Mouse (Mus musculus) adrenal gland, postnatal 4 days (tissue): ENCODE results near the gene Dhx38. TPM values are rescaled to one million over a fixed set of nuclear protein-coding genes. Genes with fewer than 3 reads are reported as not detected.

Experiments used
- DNase-seq, 2 experiments: peaks; one replicate each; pipeline ENCODE4 v3.0.0; 2021 to 2022; ENCODE audit warnings: low spot score in 2 of 2, mixed read lengths in 2 of 2
- long read RNA-seq, 2 experiments: library from polyadenylated mRNA; stranded (forward); transcript quantifications; one replicate each; pipeline ENCODE4 v2.0.0; 2021
- total RNA-seq, 2 experiments: library from RNA; stranded (reverse); gene quantifications; 2 replicates each; pipeline ENCODE4 v1.2.3; 2021

The Dhx38 gene
- 10 to 100 TPM; 32.9 to 35.9 TPM for total RNA-seq
- long read RNA-seq, experiment 1, full-length matches to known transcripts, result 4 of 18 reads
- long read RNA-seq, experiment 1, partial matches to known transcripts, result 6 of 18 reads
- long read RNA-seq, experiment 1, other reads (novel, unspliced or antisense), result 8 of 18 reads
- long read RNA-seq, experiment 2, full-length matches to known transcripts, result 7 of 34 reads
- long read RNA-seq, experiment 2, partial matches to known transcripts, result 14 of 34 reads
- long read RNA-seq, experiment 2, other reads (novel, unspliced or antisense), result 13 of 34 reads

DNA sequence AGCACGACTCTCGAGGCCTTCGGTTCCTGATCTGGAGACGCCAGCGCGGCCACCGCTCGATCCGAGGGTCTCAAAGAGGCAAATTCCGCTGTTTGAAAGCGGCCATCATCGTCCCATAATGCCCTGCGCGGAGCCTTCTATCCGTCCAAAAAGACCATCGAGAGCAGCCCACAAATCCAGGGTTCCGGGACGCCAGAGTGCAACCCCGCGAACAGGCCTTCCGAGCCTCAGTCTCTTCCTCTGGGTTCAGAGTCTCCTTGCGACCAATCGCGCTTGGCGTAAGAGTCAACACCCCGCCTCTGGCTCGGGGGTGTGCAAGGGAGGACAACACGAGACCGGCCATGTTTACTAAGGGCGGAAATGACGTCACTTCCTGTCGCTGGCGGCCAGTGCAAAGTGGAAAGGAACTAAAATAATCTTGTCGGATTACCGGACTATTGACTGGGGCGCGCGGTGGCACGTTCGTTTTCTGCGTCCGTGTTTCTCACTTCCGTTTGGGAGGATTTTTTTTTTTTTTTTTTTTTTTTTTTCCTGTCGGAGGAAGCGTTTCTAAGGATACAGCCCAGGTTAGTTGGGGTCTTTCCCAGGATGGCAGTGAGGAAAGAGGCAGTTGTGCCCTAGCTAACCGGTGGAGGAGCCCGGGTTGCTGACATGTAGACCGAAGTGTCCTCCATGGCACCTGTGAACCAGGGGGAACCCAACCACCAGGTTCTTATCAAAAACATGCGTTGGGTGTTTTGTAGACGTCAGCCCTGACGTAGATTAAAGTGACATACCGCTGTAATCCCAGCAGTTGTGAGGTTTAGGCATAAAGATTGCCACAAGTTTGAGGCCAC, at the start of gene Dhx38, which contains the start of gene Txnl4b:
Dhx38 (minus strand) TSS at position 364 of the 836 bp plus-strand sequence.
Txnl4b (plus strand) TSS at position 395 of the 836 bp plus-strand sequence.
- peak; percentile 88 to 97 for DNase-seq

DNA sequence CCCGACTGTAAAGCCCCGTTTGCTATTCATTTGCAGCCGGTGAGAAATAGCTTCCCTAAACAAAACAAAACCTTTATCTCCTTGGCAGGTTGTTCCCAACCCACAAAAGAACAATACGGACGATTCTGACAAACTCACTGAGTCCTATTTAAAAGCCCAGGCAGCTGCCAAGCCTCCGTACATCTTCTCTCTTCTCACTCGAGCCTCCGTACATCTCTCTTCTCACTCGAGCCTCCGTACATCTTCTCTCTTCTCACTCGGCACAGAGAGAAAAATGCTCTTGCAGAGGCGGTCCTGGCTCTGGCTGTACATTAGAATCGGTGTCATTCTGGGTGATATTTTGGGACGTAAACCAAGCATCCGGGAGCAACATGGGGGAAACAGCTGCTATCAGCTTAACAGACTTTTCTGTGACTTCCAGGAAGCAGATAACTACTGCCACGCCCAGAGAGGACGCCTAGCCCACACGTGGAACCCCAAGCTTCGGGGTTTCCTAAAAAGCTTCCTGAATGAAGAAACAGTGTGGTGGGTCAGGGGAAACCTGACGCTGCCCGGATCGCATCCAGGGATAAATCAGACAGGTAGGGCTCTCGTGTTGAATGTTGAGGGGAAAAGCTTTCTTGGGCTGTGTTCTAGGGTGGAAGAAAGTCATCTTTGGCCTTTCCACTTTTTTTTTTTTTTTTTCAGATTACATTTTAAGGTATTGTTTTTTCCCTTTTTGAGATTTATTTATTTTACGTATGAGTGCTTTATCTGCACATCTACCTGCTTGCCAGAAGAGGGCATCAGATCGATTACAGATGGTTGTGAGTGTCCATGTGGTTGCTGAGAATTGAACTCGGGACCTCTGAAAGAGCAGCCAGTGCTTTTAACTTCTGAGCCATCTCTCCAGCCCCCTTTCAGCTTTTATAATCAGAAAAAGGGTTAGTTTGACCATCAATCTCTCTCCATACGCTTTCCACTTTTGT, 48.9 kb upstream of the Dhx38 start, which contains the start of gene Pkd1l3:
Pkd1l3 (plus strand) TSS at position 275 of the 968 bp plus-strand sequence.
- DNase-seq, result no peak

DNA sequence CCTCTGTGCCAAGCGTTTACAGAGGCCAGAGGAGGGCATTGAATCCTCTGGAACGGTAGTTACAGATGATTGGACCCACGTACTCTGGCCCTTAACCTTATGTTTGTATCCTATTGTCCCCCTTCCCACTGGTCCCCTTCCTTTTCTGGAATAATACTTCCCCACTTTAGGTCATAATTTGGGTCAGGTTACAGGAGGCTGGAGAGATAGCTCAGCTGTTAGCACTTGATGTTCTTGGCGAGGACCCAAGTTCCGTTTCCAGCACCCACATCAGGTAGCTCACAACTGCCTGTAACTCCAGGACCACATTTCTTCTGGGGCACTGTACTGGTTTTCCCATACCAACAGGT, 43.5 kb upstream of the Dhx38 start:
- DNase-seq, result no peak

DNA sequence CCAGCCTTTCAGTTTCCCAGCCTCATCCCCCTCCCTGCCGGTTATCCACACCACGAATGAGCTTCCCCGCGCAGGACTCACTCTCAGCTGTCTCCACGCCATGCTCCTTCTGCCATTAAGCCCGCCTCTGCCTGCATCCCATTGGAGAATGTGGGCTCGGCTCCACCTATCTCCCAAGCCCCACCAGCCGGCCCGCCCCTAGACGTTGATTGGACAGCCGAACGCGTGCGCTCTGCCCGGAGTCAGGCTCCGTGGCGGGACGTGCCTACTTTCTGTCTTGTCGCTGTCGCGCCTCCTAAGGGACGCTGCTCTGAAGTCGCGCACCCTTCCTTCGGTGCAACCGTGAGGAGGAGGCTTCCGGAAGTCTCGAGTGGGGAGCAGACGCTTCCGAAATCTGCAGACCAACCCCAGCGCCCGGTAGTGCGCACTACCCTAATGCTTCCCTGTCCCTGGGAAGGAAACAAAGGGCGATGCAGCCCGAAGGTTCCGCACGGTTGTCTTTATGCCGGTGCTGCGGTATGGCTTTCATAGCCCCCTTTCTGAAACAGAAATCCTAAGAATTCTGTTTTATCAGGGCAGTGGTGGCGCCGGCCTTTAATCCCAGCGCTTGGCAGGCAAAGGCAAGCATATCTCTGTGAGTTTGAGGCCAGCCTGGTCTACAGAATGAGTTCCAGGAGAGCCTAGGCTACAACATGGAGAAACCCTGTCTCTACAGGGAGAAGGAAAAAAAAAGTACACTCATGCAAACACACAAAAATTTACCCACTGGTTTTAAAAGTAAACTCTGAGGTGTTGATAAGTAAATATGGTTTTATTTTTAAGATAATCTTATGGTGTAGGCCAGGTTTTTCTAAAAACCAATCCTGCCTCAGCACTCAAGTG, 42.9 kb upstream of the Dhx38 start, which contains the start of gene Dhodh:
Dhodh (minus strand) TSS at position 403 of the 882 bp plus-strand sequence.
- DNase-seq, result peak; percentile 76 to 94

DNA sequence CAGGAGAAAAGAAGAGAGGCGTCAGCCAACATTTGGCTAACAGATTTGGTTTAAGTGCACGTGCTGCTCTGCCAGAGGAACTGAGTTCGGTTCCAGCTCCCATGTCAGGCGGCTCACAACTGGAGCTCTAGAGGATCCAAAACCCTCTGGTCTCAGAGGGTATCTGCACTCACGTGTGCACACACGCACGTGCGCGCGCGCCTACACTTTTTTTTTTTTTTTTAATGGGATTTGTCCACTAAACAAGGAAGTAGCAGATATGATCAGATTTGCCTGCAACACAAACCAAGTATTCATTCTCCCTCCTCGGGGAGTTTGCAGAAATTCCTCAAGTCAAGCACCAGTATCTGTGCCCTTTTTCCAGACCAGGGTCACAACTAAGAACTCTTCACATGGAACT, 42.0 kb upstream of the Dhx38 start:
- DNase-seq, result no peak

DNA sequence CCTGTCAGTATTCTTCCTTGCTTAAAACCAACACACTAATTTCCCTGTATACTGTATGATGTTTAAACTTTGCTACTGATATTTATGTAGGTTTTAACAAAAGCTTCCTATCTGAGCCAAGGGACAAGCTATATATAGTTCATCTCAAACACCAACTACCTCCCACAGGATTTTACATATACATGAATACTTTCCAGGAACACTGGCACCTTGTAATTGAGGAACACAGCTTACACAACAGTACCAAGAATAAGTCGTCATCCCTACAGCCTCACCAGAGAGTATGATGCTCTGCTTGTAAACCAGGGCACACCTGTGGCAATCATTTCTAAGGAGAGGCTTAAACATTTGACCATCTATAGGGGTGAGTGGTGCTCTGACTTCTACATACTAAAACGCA, 41.1 kb upstream of the Dhx38 start:
- no peak for DNase-seq

DNA sequence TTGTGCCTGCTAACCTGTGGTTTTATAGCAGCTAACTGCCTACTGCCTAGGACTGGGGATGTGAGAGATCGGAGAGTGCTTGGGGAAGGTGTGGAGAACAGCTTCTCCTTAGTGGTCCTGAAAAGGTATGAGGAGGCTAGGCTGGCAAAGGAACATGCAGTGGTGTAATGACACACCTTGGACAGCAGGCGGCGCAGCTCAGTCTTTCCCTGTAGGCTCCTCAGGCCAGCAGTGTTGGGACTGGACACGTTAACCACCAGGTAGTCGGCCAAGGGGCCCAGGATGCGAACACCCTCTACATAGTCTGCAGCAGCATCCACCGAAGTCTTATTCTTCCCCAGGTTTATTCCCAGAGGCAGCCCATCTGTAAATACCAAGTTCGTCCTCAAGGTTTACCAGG, 30.2 kb upstream of the Dhx38 start:
- DNase-seq, result peak in 1 of 2 experiments; percentile 32

DNA sequence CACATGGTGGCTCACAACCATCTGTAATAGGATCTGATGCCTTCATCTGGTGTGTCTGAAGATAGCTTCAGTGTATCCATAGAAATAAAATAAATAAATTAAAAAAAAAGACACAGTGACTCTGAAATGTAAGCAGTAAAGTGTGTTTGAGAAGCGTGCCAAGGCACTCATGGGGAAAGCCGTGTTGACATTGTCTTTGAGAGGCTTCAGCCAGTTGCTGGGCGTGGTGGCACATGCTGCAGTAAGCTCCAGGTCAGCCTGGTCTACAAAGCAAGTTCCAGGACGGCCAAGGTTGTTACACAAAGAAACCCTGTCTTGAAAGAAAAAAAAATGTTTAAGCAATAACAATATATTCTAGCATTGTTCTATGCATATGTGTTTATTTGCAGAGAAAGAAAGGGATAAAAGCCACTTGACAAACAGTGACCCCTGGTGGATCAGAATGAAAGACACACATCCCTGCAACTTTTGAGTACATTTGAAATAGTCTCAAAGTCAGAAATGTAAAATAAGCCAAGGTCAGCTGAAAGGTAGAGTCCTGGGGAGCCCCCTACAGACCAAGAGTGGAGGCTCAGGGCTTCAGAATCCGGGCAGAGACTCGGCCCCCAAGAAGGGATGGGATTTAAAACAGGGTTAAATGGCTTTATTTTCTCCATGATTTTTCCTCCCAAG, 27.6 kb upstream of the Dhx38 start:
- no peak for DNase-seq

DNA sequence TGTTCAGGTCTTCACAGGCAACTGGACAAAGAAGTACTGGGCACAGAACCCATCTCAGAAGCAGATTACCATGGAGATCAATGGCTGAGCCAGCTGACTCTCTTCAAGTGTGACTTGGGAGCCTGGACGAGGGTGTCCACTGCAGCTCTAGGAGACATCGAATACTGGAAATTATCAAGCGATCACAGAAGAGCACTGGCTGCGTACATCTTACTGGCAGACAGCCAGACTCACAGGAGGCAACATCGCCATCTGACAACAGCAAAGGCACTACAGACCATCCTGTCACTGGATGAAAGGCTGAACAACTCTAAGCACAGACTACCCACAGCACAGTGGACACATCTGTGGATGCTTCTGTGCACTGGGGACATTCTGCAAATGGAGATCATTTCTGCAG, 26.5 kb upstream of the Dhx38 start:
- DNase-seq, result no peak

DNA sequence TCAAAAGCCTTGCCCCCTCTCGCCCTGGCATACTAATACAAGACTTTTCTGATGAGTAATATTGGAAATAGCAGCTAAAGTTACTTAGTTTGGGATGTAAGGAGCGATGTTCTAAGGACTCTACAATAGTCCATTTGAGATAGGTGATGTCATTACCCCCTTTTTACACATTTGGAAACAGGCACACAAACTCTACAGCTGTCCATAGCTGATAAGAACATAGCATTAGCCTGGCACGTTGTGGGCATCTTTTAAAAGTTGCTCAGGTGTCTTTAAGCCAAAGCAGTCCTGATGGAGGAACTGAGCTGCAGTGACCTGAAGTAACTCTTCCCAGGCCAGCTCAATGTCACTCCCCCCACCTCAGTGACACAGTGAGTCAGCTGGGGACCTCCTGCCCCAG, 25.7 kb upstream of the Dhx38 start:
- DNase-seq, result no peak

DNA sequence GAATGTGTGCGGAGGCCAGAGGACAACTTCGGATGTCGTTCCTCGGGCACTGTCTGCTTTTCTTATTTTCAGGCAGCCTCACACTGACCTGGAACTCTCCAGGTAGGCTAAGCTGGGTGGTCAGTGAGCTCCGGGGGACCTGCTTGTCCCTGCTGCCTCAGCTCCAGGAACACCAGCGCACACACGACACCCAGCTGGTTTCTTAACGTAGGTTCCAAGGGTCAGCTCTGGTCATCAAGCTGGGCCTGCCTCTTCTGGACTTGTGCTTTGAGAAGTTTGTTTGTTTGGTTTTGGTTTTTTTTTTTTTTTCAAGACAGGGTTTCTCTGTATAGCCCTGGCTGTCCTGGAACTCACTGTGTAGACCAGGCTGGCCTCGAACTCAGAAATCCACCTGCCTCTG, 25.2 kb upstream of the Dhx38 start:
- no peak for DNase-seq

DNA sequence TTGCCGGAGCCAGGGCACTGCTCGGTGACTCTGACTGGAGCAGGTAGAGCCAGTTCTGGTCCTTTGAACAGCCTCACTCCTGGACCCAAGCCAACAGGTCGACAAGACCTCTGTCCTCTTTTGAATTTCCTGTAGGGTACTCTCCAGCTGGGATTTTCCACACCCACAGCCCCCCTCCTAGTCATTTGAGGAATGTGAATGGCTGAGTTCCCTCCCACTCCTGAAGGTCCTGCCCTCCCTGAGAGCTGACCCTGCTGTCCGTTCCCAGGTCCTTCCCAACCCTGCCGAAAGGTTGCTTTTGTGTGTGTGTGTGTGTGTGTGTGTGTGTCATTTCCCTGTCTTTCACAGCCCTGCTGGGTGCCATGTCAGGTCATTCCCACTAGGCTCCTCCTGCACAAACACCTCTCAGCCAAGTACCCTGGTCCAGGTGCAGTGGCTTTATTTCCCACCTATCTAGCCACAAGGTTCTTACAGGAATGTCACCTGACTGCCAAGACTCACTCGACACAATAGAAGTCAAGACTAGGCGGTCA, 21.4 kb upstream of the Dhx38 start:
- DNase-seq, result no peak

DNA sequence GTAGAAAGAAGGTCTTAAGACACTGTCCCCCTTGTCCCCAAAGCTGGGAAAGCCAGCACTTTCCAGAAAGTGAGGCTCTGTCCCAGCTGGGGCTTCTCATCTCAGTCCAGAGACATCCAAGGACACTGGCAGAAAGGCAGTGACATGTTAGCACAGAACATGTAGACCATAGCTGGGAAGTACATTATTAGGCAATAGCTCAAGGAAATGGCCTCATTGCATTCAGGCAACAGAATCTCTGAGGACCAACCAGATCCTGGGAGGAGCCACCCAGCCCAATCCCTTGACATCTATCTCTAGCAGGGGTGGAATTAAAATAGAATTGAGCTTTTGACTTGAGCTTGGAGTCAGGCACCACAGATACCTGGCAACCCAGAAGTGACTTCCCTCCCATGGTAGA, 20.0 kb upstream of the Dhx38 start:
- no peak for DNase-seq

DNA sequence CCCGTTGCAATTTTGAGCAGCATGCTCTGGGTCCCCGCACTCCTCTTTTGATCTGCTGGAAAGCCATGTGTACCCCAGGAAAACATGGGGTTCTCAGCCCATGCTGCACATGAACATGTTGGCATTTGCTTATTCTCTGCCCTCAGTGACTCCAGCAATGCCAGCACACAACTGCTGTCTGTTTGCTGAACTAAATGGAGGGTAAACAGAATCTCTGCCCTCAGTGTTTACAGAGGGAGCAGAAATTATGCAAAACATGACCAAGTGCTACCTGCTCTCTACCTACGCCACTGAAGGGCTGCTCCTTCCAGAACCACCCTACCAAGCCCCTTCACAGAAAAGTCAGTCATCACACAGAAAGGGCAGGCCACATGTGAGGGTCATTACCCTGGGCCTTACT, 19.2 kb upstream of the Dhx38 start:
- DNase-seq, result no peak

DNA sequence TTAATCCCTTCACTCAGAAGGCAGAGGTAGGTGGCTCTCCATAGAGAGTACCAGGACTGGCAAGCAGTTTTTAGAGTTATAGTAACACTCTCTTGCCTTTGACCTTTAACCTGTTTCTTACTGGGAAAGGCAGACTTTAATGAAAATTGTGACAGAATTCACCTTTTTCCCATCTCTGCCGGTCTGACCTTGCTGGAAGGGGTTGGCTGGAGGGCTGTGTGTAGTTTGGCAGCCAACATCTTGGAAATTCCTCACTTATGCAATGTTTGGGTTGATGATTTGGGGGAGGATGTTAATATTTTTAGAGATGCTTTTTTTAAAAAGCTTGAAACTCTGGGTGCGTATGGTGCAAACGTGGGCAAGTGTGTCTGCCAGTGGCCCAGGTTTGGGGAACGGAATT, 18.6 kb upstream of the Dhx38 start:
- DNase-seq, result no peak

DNA sequence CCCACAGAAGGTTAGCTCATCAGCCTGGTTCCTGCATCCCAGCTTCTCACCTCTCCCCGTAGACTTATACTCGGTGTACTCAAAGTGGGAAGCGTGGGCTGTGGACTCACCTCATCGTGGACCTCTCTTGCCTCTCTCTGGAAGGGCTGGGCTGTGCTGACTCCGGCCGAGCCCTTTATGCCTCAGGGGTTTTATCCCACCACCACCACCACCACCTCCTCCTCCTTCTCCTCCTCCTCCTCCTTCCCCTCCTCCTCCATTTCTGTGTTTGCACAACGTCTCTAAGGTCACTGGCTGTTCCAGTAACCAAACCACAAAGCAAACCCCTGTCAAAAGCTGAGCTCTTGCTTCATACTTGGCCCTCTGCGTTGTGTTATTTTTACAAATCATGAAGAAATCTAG, 13.2 kb upstream of the Dhx38 start, which contains the start of gene Hp:
Hp (minus strand) TSS at position 273 of the 402 bp plus-strand sequence.
- DNase-seq, result no peak

DNA sequence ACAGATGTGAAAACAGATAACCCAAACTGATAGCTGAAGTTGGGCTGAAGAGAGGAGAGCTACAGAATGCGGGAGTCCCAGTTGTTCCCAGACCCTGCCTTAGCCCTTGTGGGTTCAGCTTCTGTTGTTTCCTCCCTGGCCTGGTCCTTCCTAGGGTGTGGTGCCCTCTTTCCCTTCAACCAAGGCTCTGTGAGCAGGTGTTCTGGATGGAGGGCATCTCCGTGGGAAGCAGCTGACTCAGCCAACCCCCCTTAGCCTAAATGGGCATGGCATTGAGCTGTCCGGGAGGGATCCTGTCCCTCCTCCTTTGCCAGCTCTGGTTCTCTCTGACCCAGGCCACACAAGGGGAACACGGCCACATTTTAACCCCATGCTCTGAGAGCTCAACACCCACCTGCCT, 10.7 kb upstream of the Dhx38 start:
- no peak for DNase-seq

DNA sequence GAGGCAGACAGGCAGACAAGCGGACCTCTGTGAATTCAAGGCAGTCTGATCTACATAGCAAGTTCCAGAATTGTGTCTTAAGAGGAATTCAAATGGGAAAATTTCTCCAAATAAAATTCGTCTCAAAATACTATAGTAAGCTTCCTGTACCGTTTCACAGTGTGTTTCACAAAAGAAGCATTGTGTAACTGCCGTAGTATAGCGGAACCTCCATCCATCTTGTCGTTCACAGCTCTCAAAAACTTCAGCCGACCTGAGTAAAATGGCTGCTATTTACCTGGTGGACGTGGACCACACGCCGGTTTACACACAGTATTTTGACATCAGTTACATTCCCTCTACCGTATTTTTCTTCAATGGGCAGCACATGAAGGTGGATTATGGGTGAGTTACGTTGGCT, 5.5 kb upstream of the Dhx38 start:
- no peak for DNase-seq

DNA sequence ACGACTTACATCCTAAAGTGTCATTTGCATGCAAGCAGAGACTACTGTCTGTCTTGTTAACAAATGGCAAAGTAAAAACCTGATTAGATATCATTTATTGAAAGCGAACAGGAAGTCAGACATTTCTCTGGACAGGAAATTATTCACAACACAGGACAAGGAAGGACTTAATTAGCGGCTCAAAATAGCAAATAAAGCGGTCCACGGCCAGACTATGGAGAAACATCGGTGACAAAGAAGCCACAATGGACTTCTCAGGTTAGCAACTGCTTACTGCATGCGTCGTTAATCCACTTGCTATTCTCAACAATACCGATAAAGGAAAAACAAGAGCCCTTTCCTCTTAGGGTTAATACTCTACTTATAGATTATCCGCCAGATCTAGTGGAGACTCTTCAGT, 895 bp downstream of the Dhx38 start:
- no peak for DNase-seq
